Mouse (Mus musculus) testis, postnatal 10 days (tissue): ENCODE data around the gene Mst1.
A peak's percentile ranks its signal among the peaks of the same experiment; 100 is the strongest.

ENCODE experiments used
- DNase-seq: peaks from one replicate; pipeline ENCODE4 v3.0.0; 2021; ENCODE audit warnings: low spot score

Gene Mst1

GRCm38 (mm10) chr9:108080168-108080567 lies at the start of gene Mst1:
TSS of gene Mst1 (plus strand) at chr9:108080436.
- no peak for DNase-seq

DNA sequence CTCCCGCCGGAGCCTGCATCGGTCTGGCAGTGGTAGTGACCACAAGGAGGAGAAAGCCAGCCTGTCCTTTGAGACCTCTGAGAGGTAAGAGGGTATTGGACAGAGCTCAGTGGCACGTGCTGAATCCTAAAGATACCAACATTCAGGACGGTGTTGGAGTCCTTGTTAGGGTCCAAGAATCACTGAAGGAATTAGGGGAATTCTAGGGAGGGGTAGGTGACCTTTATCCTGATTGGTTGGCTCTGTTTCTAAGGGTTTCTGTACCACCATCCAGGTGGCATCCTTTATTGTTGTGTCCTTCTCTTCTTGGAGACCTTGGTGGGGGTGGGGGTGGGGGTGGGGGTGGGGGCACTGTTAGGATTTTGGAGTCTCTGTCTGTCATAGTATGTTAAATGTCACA lies 48.1 kb upstream of the Mst1 start:
- DNase-seq = no peak

DNA sequence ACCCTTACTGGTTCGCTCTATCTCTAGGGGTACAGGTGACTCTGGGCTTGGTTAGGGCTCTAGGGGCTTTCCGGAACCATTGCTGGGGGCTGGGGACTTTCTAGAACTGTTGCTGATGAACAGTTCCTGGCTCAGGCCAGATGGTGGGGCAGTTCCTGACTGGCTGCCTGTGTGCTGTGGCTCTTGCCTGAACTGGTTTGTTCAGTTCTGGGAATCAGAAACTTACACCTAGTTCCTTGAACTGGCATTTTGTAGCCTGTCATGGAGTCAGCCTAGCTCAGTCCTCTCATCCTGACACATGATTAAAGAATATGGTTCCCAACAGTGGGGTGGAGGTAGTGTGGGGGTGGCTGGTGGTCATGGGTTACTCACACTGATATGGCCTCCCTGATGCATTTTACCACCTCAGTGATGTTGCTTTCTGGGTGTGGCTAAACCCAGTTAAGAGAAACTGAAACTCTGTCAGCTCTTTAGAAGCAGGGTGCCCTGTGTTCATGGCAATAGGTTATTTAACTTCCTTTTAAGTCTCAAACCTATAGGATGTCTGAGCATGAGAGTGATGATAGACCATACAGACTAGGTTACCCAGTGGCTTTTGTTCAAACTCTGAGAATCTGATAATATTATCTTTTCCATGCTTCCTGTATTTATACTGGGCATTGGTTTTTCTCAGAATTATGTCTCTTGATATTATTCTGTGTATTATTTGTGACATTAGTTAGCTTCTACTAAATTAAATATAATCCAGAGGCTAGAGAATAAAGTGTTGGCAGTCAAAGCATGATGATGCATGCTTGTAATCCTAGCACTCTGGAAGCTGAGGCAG lies 44.7 kb upstream of the Mst1 start:
- no peak for DNase-seq

DNA sequence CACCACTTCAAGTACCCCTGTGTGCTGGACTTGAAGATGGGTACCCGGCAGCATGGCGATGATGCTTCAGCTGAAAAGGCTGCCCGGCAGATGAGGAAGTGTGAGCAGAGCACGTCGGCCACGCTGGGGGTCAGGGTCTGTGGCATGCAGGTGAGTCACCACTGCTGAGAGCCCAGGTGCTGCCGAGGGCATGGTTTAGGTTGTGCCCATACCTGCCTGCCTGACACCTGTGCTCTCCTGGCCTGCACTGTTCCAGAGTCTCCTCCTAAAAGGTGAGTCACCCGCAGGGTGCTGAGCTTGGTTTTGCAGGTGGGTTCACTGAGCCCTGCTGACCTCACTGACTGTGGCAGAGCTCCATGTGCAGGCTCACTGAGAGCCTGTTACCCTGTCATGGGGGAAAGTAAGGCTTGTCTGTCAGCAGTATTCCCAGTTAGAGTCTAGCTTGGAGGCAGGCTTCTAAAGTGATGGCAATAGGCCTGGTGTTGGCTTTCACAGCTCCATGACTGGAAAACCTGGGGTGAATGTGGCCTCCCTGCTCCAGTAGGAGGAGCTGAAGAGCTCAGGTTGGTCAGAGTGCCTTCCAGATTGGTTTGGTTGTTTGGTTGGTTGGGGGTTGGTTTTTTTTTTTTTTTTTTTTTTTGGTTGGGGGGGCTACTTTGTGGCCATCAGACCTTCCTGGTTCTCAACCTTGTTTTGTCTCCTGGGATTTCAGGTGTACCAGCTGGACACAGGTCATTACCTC lies 35.3 kb upstream of the Mst1 start:
- DNase-seq = no peak

DNA sequence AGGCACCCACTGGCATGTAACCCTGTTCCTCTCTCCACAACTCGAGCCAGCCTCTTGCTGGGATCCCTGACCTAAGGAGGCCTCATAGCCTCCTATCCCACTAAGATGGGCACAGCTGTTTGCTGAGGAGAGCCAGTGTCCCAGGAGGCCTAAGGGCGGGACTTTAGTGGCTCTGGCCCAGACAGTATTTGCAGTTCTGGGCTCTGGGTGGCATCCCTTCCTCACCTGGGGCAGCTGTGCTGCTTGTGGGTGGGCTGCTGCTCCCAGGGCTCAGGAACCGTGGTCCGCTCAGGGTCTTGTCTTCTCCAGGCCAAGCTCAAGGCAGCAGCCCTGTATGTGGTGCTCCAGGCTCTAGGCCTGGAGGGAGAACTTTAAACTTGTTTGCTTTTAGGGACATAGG lies 33.7 kb upstream of the Mst1 start:
- no peak for DNase-seq

DNA sequence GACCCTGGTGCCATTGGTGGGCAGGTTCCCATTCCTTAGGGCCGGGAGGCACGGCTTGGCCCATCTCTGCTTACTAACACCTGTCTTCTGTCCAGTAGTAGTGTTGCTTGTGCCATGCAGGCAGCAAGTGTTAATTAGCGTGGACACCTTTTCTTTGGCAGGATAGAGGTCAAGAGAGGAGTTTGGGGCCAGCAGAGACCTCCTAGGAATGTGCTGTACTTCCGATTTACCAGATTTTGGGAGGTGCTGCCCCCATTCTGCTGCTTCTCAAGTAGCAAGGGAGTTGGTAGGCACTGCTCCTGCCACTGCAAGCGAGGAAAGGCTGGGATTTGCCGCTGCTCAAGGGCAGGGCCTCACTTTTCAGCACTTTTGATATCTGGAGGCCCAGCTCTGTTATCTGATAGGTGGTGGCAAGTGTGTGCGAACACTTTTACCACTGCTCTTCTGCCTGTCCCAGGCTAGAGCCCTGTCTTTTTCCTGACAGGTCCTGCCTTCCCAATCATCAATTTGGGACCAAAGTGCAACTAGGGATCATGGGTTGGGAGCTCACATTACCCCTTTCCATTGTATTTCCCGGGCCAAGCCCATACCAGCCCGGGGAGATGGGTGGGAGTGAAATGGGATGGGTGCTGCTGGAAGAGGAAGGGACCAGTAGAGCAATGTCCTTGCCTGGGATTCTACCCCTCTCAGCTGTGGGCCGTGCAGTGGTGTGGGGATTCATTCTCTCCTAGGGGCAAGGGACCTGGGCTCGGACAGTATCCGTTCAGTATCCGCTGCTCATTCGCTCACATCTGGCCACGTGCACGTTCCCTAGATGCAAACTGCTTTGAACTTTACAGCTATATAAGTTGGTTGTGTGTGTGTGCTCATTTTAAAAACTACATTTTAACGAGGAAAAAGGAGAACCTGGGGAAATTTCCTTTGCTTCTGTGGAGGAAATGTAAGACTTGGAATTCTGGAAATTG lies 32.4 kb upstream of the Mst1 start:
- DNase-seq = no peak

DNA sequence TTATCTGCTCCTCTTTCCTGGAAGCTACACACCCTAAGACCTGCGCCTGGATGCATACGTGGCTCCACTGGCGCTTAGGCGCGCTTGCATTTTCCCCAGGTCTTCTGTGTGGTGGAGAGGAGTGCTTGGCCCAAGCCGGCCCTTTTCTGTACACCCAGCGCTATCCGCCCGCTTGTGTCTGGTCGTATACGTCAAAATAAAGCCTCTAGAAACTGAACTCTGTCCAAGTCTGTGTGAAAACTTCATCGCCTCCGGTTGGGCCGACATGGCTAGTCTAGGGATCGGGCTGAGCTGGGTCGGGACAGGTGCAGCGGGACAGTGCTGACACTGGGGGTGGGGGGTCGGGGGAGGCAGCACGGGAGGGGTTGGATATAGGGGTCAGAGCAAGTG lies 31.7 kb upstream of the Mst1 start:
- DNase-seq = no peak

GRCm38 (mm10) chr9:108049016-108049455 lies 31.2 kb upstream of the Mst1 start, which contains the start of gene Gmppb:
TSS of gene Gmppb (plus strand) at chr9:108049242.
- peak; percentile 93 for DNase-seq

GRCm38 (mm10) chr9:108049561-108050251 lies 30.5 kb upstream of the Mst1 start:
- no peak for DNase-seq

DNA sequence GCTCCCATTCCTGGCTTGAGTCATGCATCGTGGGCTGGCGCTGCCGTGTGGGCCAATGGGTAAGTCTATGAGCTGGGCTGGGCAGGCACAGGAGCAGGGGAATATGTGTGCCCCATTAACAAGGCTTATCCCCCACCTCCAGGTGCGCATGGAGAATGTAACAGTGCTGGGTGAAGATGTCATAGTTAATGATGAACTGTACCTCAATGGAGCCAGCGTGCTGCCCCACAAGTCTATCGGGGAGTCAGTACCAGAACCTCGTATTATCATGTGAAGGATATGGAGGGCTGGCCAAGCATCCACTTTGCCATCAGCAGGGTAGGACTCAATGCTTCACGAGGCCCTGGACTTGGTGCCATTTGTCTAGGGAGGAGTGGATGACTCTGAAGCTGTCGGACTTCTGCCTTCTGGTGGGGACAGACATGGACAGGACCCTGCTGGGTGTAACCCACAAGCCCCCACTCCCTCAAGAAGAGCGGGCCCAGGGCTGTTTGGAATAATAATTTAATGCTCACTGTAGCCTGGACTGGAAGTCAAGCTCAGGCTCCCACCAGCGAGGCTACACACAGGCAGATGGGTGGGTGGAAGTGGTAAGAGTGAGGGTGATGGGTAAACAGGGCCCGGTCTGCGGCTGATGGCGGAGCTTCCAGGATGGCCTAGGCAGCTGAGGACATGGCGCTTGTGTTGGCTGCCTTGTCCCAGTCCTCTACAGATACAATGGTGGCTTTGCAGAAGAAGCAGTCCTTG lies 28.9 kb upstream of the Mst1 start:
- DNase-seq = no peak

- DNase-seq = no peak
Measured at GRCm38 (mm10) chr9:108051931-108052220, 28.4 kb upstream of the Mst1 start.

- DNase-seq = no peak
Measured at GRCm38 (mm10) chr9:108052411-108052810, 27.8 kb upstream of the Mst1 start.

GRCm38 (mm10) chr9:108052885-108053664 lies 27.2 kb upstream of the Mst1 start, which contains the start of gene Amigo3:
TSS of gene Amigo3 (plus strand) at chr9:108053159.
- peak; percentile 98 for DNase-seq

DNA sequence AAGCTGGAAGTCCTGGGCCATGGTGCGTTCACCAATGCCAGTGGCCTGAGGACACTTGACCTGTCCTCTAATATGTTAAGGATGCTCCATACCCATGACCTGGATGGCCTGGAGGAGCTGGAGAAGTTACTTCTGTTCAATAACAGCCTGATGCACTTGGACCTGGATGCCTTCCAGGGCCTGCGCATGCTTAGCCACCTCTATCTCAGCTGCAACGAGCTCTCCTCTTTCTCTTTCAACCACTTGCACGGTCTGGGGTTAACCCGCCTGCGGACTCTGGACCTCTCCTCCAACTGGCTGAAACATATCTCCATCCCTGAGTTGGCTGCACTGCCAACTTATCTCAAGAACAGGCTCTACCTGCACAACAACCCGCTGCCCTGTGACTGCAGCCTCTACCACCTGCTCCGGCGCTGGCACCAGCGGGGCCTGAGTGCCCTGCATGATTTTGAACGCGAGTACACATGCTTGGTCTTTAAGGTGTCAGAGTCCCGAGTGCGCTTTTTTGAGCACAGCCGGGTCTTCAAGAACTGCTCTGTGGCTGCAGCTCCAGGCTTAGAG lies 26.5 kb upstream of the Mst1 start:
- DNase-seq = peak; percentile 39

DNA sequence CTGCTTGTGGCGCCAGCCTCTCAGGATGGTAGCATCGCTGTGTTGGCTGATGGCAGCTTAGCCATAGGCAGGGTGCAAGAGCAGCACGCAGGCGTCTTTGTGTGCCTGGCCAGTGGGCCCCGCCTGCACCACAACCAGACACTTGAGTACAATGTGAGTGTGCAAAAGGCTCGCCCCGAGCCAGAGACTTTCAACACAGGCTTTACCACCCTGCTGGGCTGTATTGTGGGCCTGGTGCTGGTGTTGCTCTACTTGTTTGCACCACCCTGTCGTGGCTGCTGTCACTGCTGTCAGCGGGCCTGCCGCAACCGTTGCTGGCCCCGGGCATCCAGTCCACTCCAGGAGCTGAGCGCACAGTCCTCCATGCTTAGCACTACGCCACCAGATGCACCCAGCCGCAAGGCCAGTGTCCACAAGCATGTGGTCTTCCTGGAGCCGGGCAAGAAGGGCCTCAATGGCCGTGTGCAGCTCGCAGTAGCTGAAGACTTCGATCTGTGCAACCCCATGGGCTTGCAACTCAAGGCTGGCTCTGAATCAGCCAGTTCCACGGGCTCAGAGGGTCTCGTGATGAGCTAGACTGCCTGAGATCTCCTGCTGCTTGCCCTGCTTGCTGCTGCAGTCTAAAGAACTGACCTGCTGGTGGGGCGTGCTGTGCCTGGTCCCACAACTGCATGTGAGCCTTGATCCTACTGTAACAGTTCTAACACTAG lies 25.8 kb upstream of the Mst1 start:
- DNase-seq = peak; percentile 43

GRCm38 (mm10) chr9:108055061-108055460 lies 25.2 kb upstream of the Mst1 start:
- DNase-seq = peak; percentile 32

DNA sequence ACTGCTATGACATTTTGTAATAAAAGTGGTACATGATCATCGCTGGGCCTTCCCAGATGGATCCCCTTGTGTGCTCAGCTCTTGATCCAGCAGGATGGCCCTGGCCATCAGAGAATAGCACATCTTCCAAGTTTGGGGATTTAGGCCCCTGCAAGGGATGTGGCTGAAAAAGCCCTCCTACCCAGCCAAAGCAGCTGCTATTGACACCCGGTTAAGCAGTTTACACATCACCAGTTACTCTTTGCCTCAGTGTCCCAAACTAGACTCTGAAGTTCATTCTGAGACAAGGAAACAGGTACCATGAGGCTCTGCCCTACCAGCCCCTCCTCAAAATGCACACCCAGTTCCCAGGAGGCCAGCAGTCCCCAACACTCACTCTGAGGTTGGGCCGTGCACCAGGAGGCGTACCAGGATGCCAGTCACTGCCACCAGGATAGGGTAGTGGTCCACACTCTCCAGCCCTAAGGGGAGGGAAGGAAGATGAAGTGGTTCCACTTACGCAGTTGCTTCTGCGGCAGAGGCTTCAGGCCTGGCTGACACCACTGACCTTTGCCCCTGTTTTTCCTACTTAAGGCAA lies 24.5 kb upstream of the Mst1 start:
- DNase-seq = peak; percentile 36

GRCm38 (mm10) chr9:108056361-108057261 lies 23.6 kb upstream of the Mst1 start:
- peak; percentile 42 for DNase-seq
